12 mouse cellular contexts compared by ENCODE assay signal in the genomic region with DNA sequence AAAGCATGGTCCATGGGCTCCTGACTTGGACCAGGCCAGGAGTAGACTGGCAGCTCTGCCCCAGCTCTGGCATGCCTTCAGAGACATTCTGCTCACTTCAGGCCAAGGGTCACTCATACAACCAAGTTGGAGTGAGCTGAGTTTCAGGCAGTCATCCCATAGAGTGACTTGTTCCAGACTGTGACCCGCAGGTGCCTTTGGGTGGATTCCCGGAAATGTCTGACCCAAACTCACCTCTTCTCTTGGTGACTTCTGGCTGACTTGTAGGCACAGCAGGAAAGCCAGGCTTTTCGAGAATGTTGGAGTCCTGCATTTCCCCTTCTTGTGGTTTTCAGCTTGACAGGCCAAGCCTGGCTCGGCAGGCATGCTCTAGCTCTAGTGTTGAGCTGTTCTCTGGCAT.
DNase-seq lines count a peak whose midpoint lies in the region; ATAC-seq and TF ChIP-seq lines count a peak whose summit lies in the region.
"Had no signal": no experiment of that assay in that cellular context is flagged by ENCODE, and none has a peak within 500 bp of the region (broad histone marks: within the 10 kb centered on the region; RNA-seq: fewer than 3 reads in every experiment).

No protein-coding gene starts in this region.

- H3K27me3 ChIP-seq in hindbrain, postnatal 0 days (ENCODE audit: insufficient read depth, low read length): no peaks in the 10 kb centered on the region; the same call in 1 of the 2 replicates
- peaks cover 6% of the 10 kb centered on the region; the same call in 1 of the 2 replicates for H3K27me3 ChIP-seq in hindbrain, embryonic 13.5 days
- H3K27me3 ChIP-seq in Patski: peaks cover 17% of the 10 kb centered on the region

- POLR2A ChIA-PET in Patski (lab: Charles Lee): no interaction called here

- TF ChIP-seq CTCF in hindbrain, postnatal 0 days (IDR thresholded peaks at IDR 0.05; ENCODE audit: low read depth): no peak
- no peak for TF ChIP-seq CTCF in Patski (IDR thresholded peaks at IDR 0.05)

- H3K9me3 ChIP-seq in hindbrain, postnatal 0 days (ENCODE audit: low read length): no peaks in the 10 kb centered on the region
- no peaks in the 10 kb centered on the region for H3K9me3 ChIP-seq in hindbrain, embryonic 13.5 days
- H3K9me3 ChIP-seq: forebrain, embryonic 10.5 days; liver, embryonic 15.5 days; midbrain, embryonic 12.5 days; neural tube, embryonic 13.5 days had no signal

- WGBS in hindbrain, postnatal 0 days: 64% methylated on average over 4 of the region's 4 CpGs
- 86% methylated on average over 4 of the region's 4 CpGs for WGBS in hindbrain, embryonic 13.5 days

- in situ Hi-C loops in Patski (cut with MboI; ENCODE audit: low pct_unique_long_range_greater_than_20kb): no loop called here

- H3K9ac ChIP-seq in hindbrain, postnatal 0 days (replicated peaks; ENCODE audit: low read length): no peak overlapping the region
- H3K9ac ChIP-seq in hindbrain, embryonic 13.5 days: no peak overlapping the region
- H3K9ac ChIP-seq: liver, embryonic 15.5 days; midbrain, embryonic 12.5 days; neural tube, embryonic 13.5 days had no signal

- intact Hi-C loops in heart, postnatal 36 days (cut with DNase I): loop anchor here (2.0 to 5.0 kb wide), 3 partner anchors 38 to 153 kb away; no protein-coding TSS in a partner anchor

- H3K4me1 ChIP-seq in hindbrain, postnatal 0 days (ENCODE audit: insufficient read depth, low read length): peaks cover 24% of the 10 kb centered on the region
- peaks cover 34% of the 10 kb centered on the region for H3K4me1 ChIP-seq in hindbrain, embryonic 13.5 days (replicated peaks)
- H3K4me1 ChIP-seq: liver, embryonic 15.5 days had no signal

- H3K4me2 ChIP-seq in hindbrain, postnatal 0 days (ENCODE audit: low read depth, low read length): no peak overlapping the region
- no peak overlapping the region for H3K4me2 ChIP-seq in hindbrain, embryonic 13.5 days
- H3K4me2 ChIP-seq: liver, embryonic 15.5 days; midbrain, embryonic 12.5 days; neural tube, embryonic 13.5 days had no signal

- no peak overlapping the region for H3K4me3 ChIP-seq in hindbrain, postnatal 0 days (ENCODE audit: low read length)
- H3K4me3 ChIP-seq in hindbrain, embryonic 13.5 days: no peak overlapping the region
- H3K4me3 ChIP-seq: forebrain, embryonic 10.5 days; liver, embryonic 15.5 days; midbrain, embryonic 12.5 days; neural tube, embryonic 13.5 days had no signal

- no peaks in the 10 kb centered on the region for H3K36me3 ChIP-seq in hindbrain, postnatal 0 days (ENCODE audit: insufficient read depth, low read length)
- no peaks in the 10 kb centered on the region for H3K36me3 ChIP-seq in hindbrain, embryonic 13.5 days
- H3K36me3 ChIP-seq: forebrain, embryonic 10.5 days; liver, embryonic 15.5 days; midbrain, embryonic 12.5 days; neural tube, embryonic 13.5 days had no signal

- H3K27ac ChIP-seq in hindbrain, postnatal 0 days: no peak overlapping the region
- no peak overlapping the region for H3K27ac ChIP-seq in hindbrain, embryonic 13.5 days
- H3K27ac ChIP-seq: forebrain, embryonic 10.5 days; liver, embryonic 15.5 days; midbrain, embryonic 12.5 days; neural tube, embryonic 13.5 days had no signal

- no peak for ATAC-seq in hindbrain, postnatal 0 days
- no peak for ATAC-seq in hindbrain, embryonic 13.5 days (ENCODE audit: low FRiP score)
- peak; percentile 78 for ATAC-seq in Patski

- DNase-seq in hindbrain, postnatal 0 days (ENCODE audit: low spot score): peak; percentile 38
- no peak for DNase-seq in Patski (ENCODE audit: low read depth, low spot score)
- DNase-seq in adrenal gland, postnatal 25 days: peak; percentile 30
- DNase-seq in heart, postnatal 36 days: peak; percentile 34 to 36
- DNase-seq in embryo, embryonic 11 days: no peak
- DNase-seq in frontal cortex, postnatal 14 days (ENCODE audit: low spot score in 2 of 2): no peak
- DNase-seq: right cerebral cortex, postnatal 14 days had no signal

- CTCF ChIA-PET in Patski (lab: Charles Lee): interaction anchor here (0.7 to 1.7 kb wide), 2 partner anchors 11 to 305 kb away, joined by 3 to 5 read pairs; no protein-coding TSS in a partner anchor

Comparison
In these comparisons a context has a peak if more than half of its experiments do, and no peak if none do; other contexts are left out.
1. DNase-seq: peak in hindbrain, postnatal 0 days (single experiment), adrenal gland, postnatal 25 days (single experiment) and heart, postnatal 36 days (2 of 2); none in Patski (single experiment), embryo, embryonic 11 days (single experiment) and frontal cortex, postnatal 14 days (0 of 2).